Mouse (Mus musculus): Measurements from ENCODE around the gene Timd2.

- TF ChIP-seq CTCF (IDR thresholded peaks at IDR 0.05; ENCODE audit: low read depth) (no peak), EP300 (IDR thresholded peaks at IDR 0.05; ENCODE audit: low read depth) (no peak)
Observed at GRCm38 (mm10) chr11:46697433-46698277, 9.2 kb downstream of the Timd2 start.

All from heart, postnatal 0 days (tissue).